Mouse (Mus musculus): ENCODE measurements around the gene Eif5a2.
A peak's percentile ranks its signal among the peaks of the same experiment; 100 is the strongest.
"Not testable (repeated sequence)": the region's sequence is repeated elsewhere in the genome, so short reads cannot be mapped to it uniquely, and the experiment has no call there.

The Eif5a2 gene

GRCm38 (mm10) chr3:28780994-28781393, at the start of gene Eif5a2:
TSS of gene Eif5a2 (plus strand) at chr3:28781276.
- DNase-seq, result peak; percentile 89

DNA sequence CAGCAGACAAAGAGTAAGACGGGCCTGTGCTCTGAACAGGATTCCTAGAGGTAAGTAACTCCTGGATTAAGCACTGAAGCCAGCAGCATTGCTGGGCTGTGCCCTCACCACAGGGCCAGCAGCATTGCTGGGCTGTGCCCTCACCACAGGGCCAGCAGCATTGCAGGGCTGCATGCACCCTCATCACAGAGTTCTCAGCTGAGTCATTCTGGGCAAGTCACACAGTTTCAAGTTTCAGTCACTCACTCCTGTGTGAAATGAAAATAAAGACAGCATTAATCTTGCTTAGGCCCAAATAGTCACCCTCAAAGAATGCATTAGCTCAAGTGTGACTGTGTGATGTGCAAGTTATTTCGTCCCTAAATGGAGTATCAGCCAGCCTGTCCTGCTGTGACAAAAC, 46.4 kb upstream of the Eif5a2 start:
- no peak for DNase-seq

DNA sequence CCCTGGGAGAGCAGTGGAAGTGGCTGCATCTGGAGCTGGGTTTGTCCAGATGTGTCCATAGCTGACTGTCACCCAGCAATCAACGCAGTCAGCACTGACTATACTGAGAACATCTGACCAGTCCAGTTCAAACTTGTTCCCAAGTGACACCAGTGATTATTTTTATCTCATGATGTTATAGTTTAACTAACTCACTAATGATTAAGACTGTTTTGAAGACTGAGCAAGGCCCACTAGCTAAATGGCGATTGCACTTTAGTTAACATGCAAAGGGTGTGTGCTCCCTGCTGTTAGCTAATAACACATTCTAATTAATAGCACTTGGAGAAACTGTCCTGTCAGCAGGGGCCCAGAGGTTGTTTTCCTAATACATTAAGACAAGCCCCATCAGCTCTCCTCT, 44.1 kb upstream of the Eif5a2 start:
- DNase-seq, result peak; percentile 25

- DNase-seq, result no peak
These were observed 40.7 kb upstream of the Eif5a2 start for GRCm38 (mm10) chr3:28740353-28740752.

GRCm38 (mm10) chr3:28743251-28743650, 37.8 kb upstream of the Eif5a2 start:
- DNase-seq, result no peak

- peak; percentile 65 for DNase-seq
These were observed 35.1 kb upstream of the Eif5a2 start for GRCm38 (mm10) chr3:28745835-28746483.

DNA sequence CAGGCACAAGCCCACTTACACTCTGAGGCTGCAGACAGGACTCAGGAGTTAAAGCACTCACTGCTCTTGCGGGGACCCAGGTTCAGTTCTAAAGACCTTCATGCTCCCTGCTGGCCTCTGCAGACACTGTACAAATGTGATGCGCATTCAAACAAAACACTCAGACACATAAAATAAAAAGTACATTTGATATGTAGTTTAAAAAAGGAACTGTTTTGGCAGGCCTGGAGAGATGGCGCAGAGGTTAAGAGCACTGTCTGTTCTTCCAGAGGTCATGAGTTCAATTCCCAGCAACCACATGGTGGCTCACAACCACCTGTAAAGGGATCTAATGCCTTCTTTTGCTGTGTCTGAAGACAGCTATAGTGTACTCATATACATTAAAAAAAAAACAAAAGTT, 32.9 kb upstream of the Eif5a2 start:
- no peak for DNase-seq

- no peak for DNase-seq
These were observed 32.1 kb upstream of the Eif5a2 start for GRCm38 (mm10) chr3:28748956-28749355.

DNA sequence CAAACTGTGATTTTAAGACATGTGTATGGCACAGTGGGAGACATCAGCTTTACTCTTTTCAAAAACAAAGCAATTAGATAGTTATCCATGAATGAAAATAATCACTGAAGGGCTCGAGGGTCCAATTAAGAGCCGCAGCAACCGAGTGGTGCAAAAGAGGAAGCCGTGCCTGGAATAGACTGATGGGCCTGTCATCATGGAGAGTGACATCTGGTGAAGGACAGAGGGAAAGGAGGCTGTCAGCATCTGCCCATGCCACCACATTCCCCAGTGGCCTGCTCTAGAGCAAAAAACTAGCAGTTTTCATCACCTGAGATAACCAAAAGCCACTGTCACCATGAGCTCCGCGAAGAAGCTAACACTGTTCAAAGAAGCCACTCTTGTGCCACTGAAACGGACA, 25.6 kb upstream of the Eif5a2 start:
- DNase-seq, result no peak

GRCm38 (mm10) chr3:28761225-28761789, 19.8 kb upstream of the Eif5a2 start:
- DNase-seq, result no peak

DNA sequence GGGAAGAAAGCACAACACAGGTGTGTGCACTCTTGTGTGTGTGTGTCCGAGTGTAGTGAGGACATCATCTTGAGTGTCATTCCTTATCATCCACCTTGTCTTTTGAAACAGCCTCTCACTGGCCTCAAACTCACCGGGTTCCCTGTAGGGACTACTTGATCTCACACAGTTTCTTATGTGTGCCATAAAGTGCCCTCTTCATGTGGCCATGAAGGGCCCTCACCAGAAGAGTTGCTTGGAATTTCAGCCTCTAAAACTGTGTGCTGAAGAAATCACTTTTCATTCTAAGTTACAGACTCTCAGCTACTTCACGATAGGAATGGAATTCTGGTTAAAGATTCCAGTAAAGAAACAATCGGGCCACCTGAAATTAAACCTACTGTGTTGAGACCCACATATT, 14.1 kb upstream of the Eif5a2 start:
- no peak for DNase-seq

- DNase-seq, result no peak
These were observed 12.9 kb upstream of the Eif5a2 start for GRCm38 (mm10) chr3:28768222-28768621.

- DNase-seq, result not testable (repeated sequence)
These were observed 8.2 kb upstream of the Eif5a2 start for GRCm38 (mm10) chr3:28772919-28773318.

- DNase-seq, result no peak
These were observed 5.7 kb upstream of the Eif5a2 start for GRCm38 (mm10) chr3:28775361-28775760.

DNA sequence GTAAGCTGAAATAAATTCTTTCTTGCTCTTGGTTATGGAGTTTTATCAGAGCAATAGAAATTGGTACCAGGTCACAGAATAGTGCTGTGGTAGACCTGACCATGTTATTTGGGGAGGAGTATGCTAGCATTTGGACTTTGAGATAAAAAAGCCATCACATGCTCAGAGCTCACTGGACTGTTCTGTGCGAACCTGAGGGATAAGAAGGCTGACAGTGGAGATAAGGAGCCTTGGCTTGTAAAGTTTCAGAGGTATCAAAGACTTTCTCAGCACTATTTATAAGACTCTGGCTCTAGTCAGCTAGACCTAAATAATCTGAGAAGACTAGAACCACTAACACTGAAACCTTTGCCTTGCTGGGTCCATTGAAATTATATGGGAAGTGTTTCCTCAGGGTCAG, 5.1 kb upstream of the Eif5a2 start:
- no peak for DNase-seq

DNA sequence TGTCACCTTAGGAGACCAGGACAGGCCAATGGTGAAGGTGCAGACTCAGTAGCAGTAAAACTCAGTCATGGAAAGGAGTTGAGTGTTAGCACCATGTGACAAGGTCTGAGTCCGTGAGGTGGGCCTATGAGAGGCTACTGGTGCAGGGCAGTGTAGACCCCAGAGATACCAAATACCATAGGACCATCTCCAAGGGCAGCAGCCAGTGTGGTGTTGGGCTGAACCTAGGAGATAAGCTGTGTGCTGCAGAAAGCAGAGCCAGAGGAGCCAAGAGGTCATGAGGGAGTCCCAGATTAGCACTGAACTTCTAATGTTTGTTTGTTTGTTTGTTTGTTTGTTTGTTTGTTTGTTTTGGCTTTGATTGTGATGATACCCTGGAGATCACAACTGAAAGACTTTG, 4.6 kb upstream of the Eif5a2 start:
- no peak for DNase-seq

GRCm38 (mm10) chr3:28780511-28780910, 565 bp upstream of the Eif5a2 start:
- DNase-seq, result no peak

DNA sequence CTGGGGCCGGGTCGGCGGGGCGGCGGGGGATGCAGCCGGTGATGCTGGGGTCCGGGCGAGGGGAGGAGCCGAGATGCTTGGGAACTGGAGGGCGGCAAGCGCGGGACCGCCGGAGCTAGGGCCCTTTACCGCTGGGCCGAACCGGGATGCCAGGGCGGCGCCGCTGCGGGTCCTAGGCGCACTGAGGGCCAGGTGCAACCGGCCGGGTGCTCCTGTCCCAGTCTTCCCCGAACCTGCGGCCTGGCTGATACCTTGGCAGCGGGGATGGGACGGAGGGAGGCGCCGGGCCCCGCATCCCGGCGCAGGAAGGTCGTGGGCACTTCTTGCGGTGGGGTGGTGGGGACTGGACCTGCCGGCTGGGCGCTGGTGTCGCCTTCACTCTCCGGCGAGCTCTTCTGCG, 346 bp downstream of the Eif5a2 start:
- no peak for DNase-seq

GRCm38 (mm10) chr3:28781848-28782247, 772 bp downstream of the Eif5a2 start:
- no peak for DNase-seq

DNA sequence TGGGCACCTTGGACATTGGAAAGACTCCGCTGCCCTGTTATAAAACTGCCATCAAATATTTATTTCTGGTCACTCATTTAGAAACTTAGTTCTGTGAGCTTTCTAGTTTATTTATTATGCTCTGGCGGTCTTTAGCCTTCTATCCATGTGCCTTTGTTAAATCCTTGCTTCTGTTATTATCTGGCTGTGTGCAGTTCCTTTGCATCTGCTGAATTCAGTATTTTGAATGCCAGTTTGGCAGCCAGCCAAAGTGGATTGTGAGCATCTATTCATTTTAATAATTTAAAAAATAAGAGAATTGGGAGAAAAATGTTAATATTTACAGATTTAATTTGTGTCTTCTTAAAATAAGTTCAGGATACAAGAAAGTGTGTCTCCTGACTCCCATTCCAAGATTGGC, 3.1 kb downstream of the Eif5a2 start:
- no peak for DNase-seq

GRCm38 (mm10) chr3:28794835-28795234, 13.8 kb downstream of the Eif5a2 start:
- no peak for DNase-seq

DNA sequence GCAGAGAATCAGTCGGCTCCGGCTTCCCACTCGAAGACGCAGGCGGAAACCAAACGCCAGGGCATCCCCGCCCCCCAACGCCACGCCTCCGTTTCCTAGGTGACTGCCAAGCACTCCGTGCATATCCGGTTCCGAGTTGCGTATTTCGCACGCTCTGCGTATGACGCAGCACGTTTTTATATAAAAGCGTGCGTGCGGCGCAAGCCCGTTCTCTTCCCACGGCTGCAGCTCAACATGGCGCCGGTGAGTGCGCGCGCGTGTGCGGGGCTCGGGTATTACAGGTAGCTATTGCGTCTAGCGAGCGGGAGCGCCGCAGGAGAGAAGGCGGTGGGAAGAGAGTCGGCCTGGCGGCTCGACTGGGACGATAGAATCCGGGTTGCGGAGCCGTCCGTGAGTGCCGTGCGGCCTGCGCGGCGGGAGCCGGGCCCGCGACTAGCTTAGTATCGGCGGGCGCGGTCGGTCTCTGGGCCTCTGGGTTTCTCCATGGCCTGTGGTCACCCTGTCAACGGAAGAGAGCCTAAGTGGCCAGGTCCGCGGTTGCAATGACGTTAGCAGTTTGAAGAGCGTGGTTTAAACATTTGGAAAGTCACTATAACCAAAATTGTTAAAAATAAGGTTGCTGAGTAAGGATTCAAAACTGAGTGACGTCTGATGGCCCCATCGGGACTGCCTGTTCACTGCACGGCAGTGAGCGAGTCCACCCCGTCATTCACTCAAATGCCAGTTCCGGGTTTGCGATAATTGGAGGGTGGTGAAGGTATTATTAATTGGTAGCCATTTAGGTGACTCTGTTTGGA, 24.4 kb downstream of the Eif5a2 start, which contains the start of gene Rpl22l1:
Gene Rpl22l1 (plus strand): TSS at position 136 of the 797 bp plus-strand sequence.
- DNase-seq, result peak; percentile 99

- no peak for DNase-seq
These were observed 27.1 kb downstream of the Eif5a2 start for GRCm38 (mm10) chr3:28808039-28808643.

GRCm38 (mm10) chr3:28811441-28811840, 30.4 kb downstream of the Eif5a2 start:
- no peak for DNase-seq
